19 mouse cellular contexts compared by ENCODE assay signal in the genomic region with DNA sequence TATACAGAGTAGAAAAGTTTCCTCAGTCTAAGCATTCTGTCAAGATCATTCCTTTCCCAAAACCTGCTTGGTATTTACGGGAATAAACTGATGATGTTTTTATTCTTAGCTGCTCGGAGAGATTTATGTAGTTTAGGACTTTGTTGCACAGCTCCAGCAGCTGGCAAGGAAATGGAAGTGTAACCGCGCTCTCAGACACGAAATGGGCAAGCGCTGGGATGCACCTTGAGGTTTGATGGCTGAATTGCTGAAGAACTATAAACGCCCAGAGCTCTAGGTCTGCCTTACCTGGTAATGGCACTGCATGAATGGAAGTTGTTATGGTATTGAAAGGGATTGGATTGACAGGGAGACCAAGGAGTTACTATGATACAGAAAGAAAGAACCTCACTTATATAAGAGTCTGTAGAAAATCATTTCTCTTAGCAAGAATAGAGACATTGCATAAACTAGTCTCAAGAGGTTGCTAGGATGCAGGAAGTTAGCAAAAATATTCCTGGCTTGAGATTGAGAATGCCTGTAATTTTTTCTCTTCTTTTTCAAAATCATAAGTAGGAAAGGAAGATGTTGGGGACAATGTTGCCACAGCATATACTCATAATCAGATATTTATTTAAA. TPM values are rescaled to one million over a fixed set of nuclear protein-coding genes. Genes with fewer than 3 reads are reported as not detected.
"Had no signal": no experiment of that assay in that cellular context is flagged by ENCODE, and none has a peak within 500 bp of the region (broad histone marks: within the 10 kb centered on the region; RNA-seq: fewer than 3 reads in every experiment).

No protein-coding gene starts in this region.

- H3K9me3 ChIP-seq: liver, embryonic 13.5 days had no signal

- H3K4me3 ChIP-seq: liver, embryonic 13.5 days had no signal

- H3K36me3 ChIP-seq: liver, embryonic 13.5 days had no signal

- ATAC-seq: inflammation-experienced regulatory T-cells, adult 6 months; intestine, embryonic 16.5 days had no signal

- H3K4me2 ChIP-seq: liver, embryonic 13.5 days; midbrain, embryonic 11.5 days had no signal

- DNase-seq: kidney, adult 18-20 months; kidney, adult 9 months; kidney, postnatal 14 days; kidney, postnatal 4 days; liver, embryonic 13.5 days; lung, adult 2 months; lung, postnatal 14 days; lung, postnatal 4 days; midbrain, embryonic 14.5 days; right cerebral cortex, postnatal 4 days; thymus, postnatal 25 days had no signal

- H3K4me1 ChIP-seq: liver, embryonic 13.5 days had no signal

- H3K9ac ChIP-seq: liver, embryonic 13.5 days had no signal

- H3K27ac ChIP-seq: liver, embryonic 13.5 days; stomach, postnatal 0 days had no signal

- H3K27me3 ChIP-seq: liver, embryonic 13.5 days had no signal

RNA-seq across cellular contexts. Expression of gene Spag16, which starts 27.7 kb away (rescaled TPM):
- total RNA-seq: liver, adult 2 months; megakaryocyte progenitor cell, adult 5-6 weeks; megakaryocyte-erythroid progenitor cell, adult 5-6 weeks had no signal
- polyA plus RNA-seq: liver, adult 2 months; liver, embryonic 13.5 days; liver, embryonic 16.5 days had no signal
